Mouse (Mus musculus) lung, adult 10 weeks (tissue): ENCODE data around the gene Gm6525. TPM values are rescaled to one million over a fixed set of nuclear protein-coding genes. Genes with fewer than 3 reads are reported as not detected.

Experiments used
- polyA plus RNA-seq: library from polyadenylated mRNA; stranded (reverse); fragments of 350-450 nt; fragmentation: Illumina TruSeq; extraction: RNeasy Lipid Tissue Mini Kit (QIAGEN cat#74804); gene quantifications from one replicate; pipeline ENCODE4 v1.2.3, GENCODE M21; 2014; ENCODE audit warnings: low read depth, low replicate concordance; ENCODE audit not compliant: insufficient read depth

The Gm6525 gene
- not detected for polyA plus RNA-seq

DNA sequence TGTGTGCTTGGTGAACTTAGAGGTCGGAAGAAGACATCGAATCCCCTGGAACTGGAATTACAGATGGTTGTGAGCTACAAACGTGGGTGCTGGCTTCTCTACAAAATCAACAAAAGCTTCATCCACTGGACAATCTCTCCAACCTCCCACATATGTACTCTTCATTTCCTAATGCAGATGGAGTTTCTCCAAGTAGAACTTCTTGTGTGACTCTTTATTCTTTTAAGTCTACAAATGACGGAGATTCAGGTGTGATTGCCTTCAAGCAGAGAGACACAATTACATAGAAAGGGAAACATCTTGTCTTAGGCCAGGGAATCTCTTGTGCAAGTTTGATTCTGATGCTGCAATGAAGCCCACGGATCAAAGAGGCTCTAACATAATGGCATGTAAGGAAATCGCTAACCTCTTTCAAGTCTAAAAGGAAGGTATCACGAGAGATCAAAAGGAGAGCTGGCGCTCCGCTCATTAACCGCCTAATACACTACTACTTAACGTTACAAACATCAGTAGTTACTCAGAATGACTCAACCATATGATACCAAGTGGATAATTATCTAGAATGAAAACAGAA is at the start of gene Gm6525:
Gene Gm6525, plus strand, starts transcription at position 524 of the 574 bp plus-strand sequence.

DNA sequence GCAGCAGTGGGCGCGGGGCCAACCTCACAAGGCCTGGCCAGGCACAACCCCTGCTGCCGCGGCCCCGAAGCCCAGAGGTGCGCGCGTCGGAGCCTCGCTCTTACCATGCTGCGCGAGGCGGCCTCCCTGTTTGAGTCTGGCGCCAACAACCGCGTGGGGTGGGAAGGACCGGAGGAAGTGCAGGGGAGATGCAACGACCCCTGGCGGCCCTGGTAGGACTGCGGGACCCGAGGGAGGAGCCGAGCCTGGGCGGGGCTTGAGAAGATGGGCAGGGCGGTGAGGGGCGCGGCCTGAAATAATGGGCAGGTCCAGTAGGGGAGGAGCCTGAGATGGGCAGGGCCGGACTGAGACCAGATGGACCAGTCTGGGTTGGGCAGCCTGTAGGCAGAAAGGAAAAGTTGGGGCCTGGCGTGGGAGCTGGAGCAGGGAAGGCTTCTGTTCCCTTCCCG is 18.3 kb upstream of the Gm6525 start, which contains the start of gene Mnd1:
Gene Mnd1, minus strand, starts transcription at position 229 of the 449 bp plus-strand sequence.

Other genes with a start within 250 kb of the Gm6525 start
- 13.2 TPM for gene Tmem131l, start 133.9 kb upstream of the Gm6525 start, polyA plus RNA-seq
- 3.0 TPM for gene Mnd1, start 18.3 kb upstream of the Gm6525 start, polyA plus RNA-seq
- gene Trim2, start 132.8 kb downstream of the Gm6525 start, polyA plus RNA-seq = 5.1 TPM